Comparison of ENCODE assay signal across 8 mouse cellular contexts in the genomic region with DNA sequence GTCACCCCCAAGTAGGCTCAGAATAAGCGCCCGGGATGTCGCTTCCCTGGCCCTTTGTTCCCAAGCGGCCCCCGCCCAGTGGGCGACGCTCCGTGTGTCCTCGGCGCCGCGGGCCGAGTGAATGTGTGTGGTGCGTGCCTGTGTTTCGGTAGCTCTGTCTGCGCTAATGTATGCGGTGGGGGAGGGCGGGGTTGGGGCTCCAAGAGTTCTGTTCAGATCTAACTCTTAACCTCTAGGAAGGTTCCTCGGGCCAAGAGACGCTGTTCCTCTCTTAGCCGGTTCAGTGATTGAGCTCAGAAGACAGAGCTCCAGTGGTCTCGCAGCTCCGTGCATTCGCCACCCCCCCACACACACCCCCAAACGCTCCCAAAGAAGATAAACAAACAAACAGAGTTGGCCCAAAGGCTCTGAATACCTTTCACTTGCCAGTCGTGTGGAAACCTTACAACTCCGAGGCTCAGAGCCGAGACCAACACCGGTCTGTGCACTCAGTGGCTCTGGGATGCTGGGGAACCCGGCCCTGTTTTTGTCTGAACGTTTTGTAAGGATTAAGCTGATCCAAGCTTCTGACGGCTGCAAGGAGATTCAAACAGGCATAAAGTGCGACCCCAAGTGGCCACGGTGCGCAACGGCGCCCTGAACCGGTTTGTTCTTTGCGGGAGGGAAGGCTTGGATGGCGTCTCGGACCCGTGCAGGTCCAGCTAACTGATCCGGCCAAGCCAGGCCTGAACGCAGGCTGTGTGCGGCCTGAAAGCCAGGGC. TPM values are rescaled to one million over a fixed set of nuclear protein-coding genes. Genes with fewer than 3 reads are reported as not detected.
DNase-seq lines count a peak whose midpoint lies in the region; ATAC-seq and TF ChIP-seq lines count a peak whose summit lies in the region.

No protein-coding gene starts in this region.

- under 1% methylated on average over 45 of the region's 45 CpGs for WGBS in intestine, postnatal 0 days
- WGBS in midbrain, embryonic 10.5 days: under 1% methylated on average over 45 of the region's 45 CpGs

- peak; percentile 98 for TF ChIP-seq CTCF in intestine, postnatal 0 days (IDR thresholded peaks at IDR 0.05; ENCODE audit: low read depth)

- ATAC-seq in intestine, postnatal 0 days: peak; percentile 44
- no peak for ATAC-seq in erythroid progenitor cell, adult 5-6 weeks (replicated peaks; ENCODE audit: low FRiP score, poor library complexity, severe bottlenecking)

- H3K27me3 ChIP-seq in intestine, postnatal 0 days (replicated peaks; ENCODE audit: control insufficient read depth, insufficient read depth, low read length): peaks cover 54% of the 10 kb centered on the region
- peaks cover 87% of the 10 kb centered on the region for H3K27me3 ChIP-seq in midbrain, embryonic 10.5 days (ENCODE audit: low read depth, poor library complexity, severe bottlenecking)

- H3K9me3 ChIP-seq in intestine, postnatal 0 days (ENCODE audit: control insufficient read depth): no peaks in the 10 kb centered on the region
- no peaks in the 10 kb centered on the region for H3K9me3 ChIP-seq in midbrain, embryonic 10.5 days (replicated peaks)

- peak overlapping the region; percentile 50 for H3K9ac ChIP-seq in intestine, postnatal 0 days (ENCODE audit: low read depth, low read length)

- peak overlapping the region; percentile 87 for H3K27ac ChIP-seq in intestine, postnatal 0 days (ENCODE audit: low read depth, low read length)
- H3K27ac ChIP-seq in midbrain, embryonic 10.5 days (replicated peaks): peak overlapping the region; percentile 88

- peaks cover 3% of the 10 kb centered on the region; the same call in 1 of the 2 replicates for H3K4me1 ChIP-seq in intestine, postnatal 0 days (replicated peaks; ENCODE audit: control insufficient read depth, insufficient read depth, low read length)
- H3K4me1 ChIP-seq in midbrain, embryonic 10.5 days: peaks cover 60% of the 10 kb centered on the region

- 0 out of 2 replicates have a peak, but pooled peaks cover 6% of the 10 kb centered on the region for H3K36me3 ChIP-seq in intestine, postnatal 0 days (ENCODE audit: control insufficient read depth, insufficient read depth)
- no peaks in the 10 kb centered on the region for H3K36me3 ChIP-seq in midbrain, embryonic 10.5 days

- H3K4me3 ChIP-seq in intestine, postnatal 0 days (ENCODE audit: low read depth, low read length): peak overlapping the region; percentile 72
- H3K4me3 ChIP-seq in midbrain, embryonic 10.5 days: peak overlapping the region; percentile 68

- peak overlapping the region; percentile 94 for H3K4me2 ChIP-seq in intestine, postnatal 0 days (replicated peaks; ENCODE audit: low read depth)

- DNase-seq in adrenal gland, adult 18-20 months (ENCODE audit: low spot score in 2 of 2): peak; percentile 94 to 95
- peak; percentile 91 for DNase-seq in embryo, embryonic 11 days
- DNase-seq in gastrocnemius, postnatal 36 days: peak; percentile 91 to 93
- DNase-seq in left cerebral cortex, postnatal 36 days (ENCODE audit: low spot score in 2 of 2): peak; percentile 86 to 91
- DNase-seq in midbrain, embryonic 10.5 days (ENCODE audit: low spot score): peak; percentile 95
- peak; percentile 88 for DNase-seq in skeletal muscle tissue, adult 2 months (ENCODE audit: low read depth, low spot score)

- intact Hi-C loops in gastrocnemius, postnatal 36 days (cut with DNase I): loop anchor here (5.0 kb wide), 3 partner anchors 305 to 1310 kb away; no protein-coding TSS in a partner anchor
- intact Hi-C loops in left cerebral cortex, postnatal 36 days (cut with DNase I): loop anchor here (5.0 kb wide), 4 partner anchors 305 to 1455 kb away; no protein-coding TSS in a partner anchor

RNA-seq across cellular contexts. Expression of gene Mafb, which starts 0.8 kb away (rescaled TPM):
- 10 to 100 TPM; 17.9 to 19.8 TPM for total RNA-seq in adrenal gland, adult 18-20 months (2021)
- total RNA-seq in gastrocnemius, postnatal 36 days (2021): 10 to 100 TPM; 20.6 to 34.2 TPM
- 98.5 and 114 TPM in 2 replicates for polyA plus RNA-seq in intestine, postnatal 0 days (2015; fragmentation: Nextera tagmentation; extraction: Ambion mirVana)
- 10 to 100 TPM; 17.8 to 20.6 TPM for total RNA-seq in left cerebral cortex, postnatal 36 days (2021)
- polyA plus RNA-seq in midbrain, embryonic 10.5 days (2016; fragmentation: Nextera tagmentation; extraction: Ambion mirVana): 3.3 and 4.1 TPM in 2 replicates
- total RNA-seq in erythroid progenitor cell, adult 5-6 weeks (2015; ENCODE audit: low replicate concordance): 7.6 and 13.4 TPM in 2 replicates
- total RNA-seq in erythroid progenitor cell, adult 5-6 weeks (2017; ENCODE audit: low replicate concordance): 0.30 and 2.3 TPM in 2 replicates

RNA-seq across cellular contexts. Expression of gene Gm826, which starts 33.7 kb away (rescaled TPM):
- total RNA-seq in adrenal gland, adult 18-20 months (2021): 1 to 10 TPM; 1.1 to 1.3 TPM
- 1 to 10 TPM; 3.0 to 3.4 TPM for total RNA-seq in gastrocnemius, postnatal 36 days (2021)
- 6.2 and 8.2 TPM in 2 replicates for polyA plus RNA-seq in intestine, postnatal 0 days (2015; fragmentation: Nextera tagmentation; extraction: Ambion mirVana)
- total RNA-seq in left cerebral cortex, postnatal 36 days (2021): not detected
- 0.35 TPM in 1 of 2 replicates, not detected in the other for polyA plus RNA-seq in midbrain, embryonic 10.5 days (2016; fragmentation: Nextera tagmentation; extraction: Ambion mirVana)
- not detected in 2 replicates for total RNA-seq in erythroid progenitor cell, adult 5-6 weeks (2015; ENCODE audit: low replicate concordance)
- not detected in 2 replicates for total RNA-seq in erythroid progenitor cell, adult 5-6 weeks (2017; ENCODE audit: low replicate concordance)
